Mouse (Mus musculus) cortical plate, adult 2 months (tissue): ENCODE data around the gene Ndc1.

ENCODE experiments used
- CTCF ChIP-seq: fragments of 200-500 bp; IDR thresholded peaks from 2 replicates; pipeline ENCODE4 v1.5.1; 2011; ENCODE audit warnings: mild to moderate bottlenecking, control low read depth, low read length; ENCODE audit not compliant: insufficient read depth; ENCODE audit errors: extremely low read depth
- POLR2A ChIP-seq: fragments of 200-500 bp; IDR thresholded peaks from 2 replicates; pipeline ENCODE4 v1.6.1; 2011; ENCODE audit warnings: mild to moderate bottlenecking, low read length, control low read depth; ENCODE audit not compliant: insufficient read depth; ENCODE audit errors: extremely low read depth

DNA sequence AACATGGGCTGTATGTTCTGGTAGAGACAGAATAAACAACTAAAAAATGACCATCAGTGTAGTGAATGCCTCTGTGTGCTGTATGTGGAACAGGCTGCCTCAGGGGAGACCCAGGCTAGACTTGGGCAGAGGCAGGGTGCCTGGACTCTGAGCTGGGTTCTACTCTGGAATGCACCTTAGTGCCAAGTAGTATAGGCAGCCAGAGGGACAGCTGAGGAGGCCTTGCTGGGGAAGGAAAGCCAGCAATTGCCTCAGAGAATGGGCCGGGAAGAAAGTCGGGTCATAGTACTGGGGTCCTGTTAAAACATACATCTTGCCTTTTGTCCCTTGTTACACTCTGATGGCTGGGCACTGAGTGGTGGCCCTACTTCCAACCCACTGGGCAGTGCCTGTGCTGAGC, 91.9 kb downstream of the Ndc1 start:
- no peak for TF ChIP-seq POLR2A
- TF ChIP-seq CTCF, result no peak
